Mouse (Mus musculus): ENCODE data around the gene Nags. TPM values are rescaled to one million over a fixed set of nuclear protein-coding genes. Genes with fewer than 3 reads are reported as not detected.

The Nags gene
- polyA plus RNA-seq, 2 experiments, result 7.5 to 10.1 TPM

DNA sequence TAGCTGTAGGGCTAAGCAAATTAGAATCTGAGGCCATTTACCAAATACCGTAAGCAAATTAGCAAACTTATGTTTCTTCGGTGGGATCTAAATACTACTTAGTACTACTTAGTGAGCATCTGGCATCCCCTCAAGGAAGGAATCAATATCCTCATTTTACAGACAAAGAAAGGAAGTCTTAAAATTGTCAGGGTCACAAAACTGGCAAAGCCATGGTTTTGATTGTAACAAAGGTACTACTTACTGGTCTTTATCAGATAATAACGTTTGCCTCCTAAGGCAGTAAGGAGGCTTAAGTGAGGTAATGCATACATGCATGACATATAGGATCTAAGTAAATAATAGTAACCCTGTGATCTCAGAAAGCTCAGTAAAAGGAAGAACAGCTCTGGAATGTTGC, 40.4 kb downstream of the Nags start:
- Histone ChIP-seq H3K27me3 (ENCODE audit: control insufficient read depth, insufficient read depth, low read length) (no peaks in the 10 kb centered on the region), H3K4me3 (ENCODE audit: insufficient read depth in 1 of 2, low read depth in 2 of 2, low read length in 2 of 2) (peak overlapping the region in 1 of 2 experiments; percentile 92; a peak in 3 of 4 replicates), H3K27ac (no peak overlapping the region), H3K36me3 (replicated peaks; ENCODE audit: control insufficient read depth, insufficient read depth, low read depth) (peaks cover 16% of the 10 kb centered on the region), H3K4me1 (replicated peaks; ENCODE audit: control insufficient read depth in 2 of 2, insufficient read depth in 2 of 2, low read length in 1 of 2) (peaks cover 14 to 16% of the 10 kb centered on the region in 2 experiments), H3K4me2 (ENCODE audit: low read depth) (peak overlapping the region; percentile 80), H3K9me3 (ENCODE audit: control insufficient read depth, low read length) (no peaks in the 10 kb centered on the region), H3K9ac (replicated peaks) (peak overlapping the region; percentile 93)
- no peak for ATAC-seq (ENCODE audit: insufficient read depth)
- WGBS (ENCODE audit: insufficient replicate concordance), result 47% methylated on average over 3 of the region's 3 CpGs
- no peak for TF ChIP-seq CTCF (IDR thresholded peaks at IDR 0.05; ENCODE audit: low read depth)
- DNase-seq (ENCODE audit: low read depth in 3 of 3, low spot score in 3 of 3), result no peak

- no peak overlapping the region for H3K4me3 ChIP-seq (ENCODE audit: insufficient read depth in 1 of 2, low read depth in 2 of 2, low read length in 2 of 2)
- H3K4me1 ChIP-seq (replicated peaks; ENCODE audit: control insufficient read depth in 2 of 2, insufficient read depth in 2 of 2, low read length in 1 of 2), result peaks cover 14 to 20% of the 10 kb centered on the region in 2 experiments
- H3K9me3 ChIP-seq (ENCODE audit: control insufficient read depth, low read length), result no peaks in the 10 kb centered on the region
- 76% methylated on average over 1 of the region's 1 CpGs for whole genome bisulfite sequencing (ENCODE audit: insufficient replicate concordance)
- H3K27me3 ChIP-seq (ENCODE audit: control insufficient read depth, insufficient read depth, low read length), result no peaks in the 10 kb centered on the region
- H3K27ac ChIP-seq, result no peak overlapping the region
- no peak overlapping the region for H3K9ac ChIP-seq (replicated peaks)
- H3K4me2 ChIP-seq (ENCODE audit: low read depth), result no peak overlapping the region
- ATAC-seq (ENCODE audit: insufficient read depth) (no peak), DNase-seq (ENCODE audit: low read depth in 3 of 3, low spot score in 3 of 3) (no peak)
- TF ChIP-seq EP300 (IDR thresholded peaks at IDR 0.05; ENCODE audit: low read depth) (no peak), CTCF (IDR thresholded peaks at IDR 0.05; ENCODE audit: low read depth) (no peak)
- H3K36me3 ChIP-seq (replicated peaks; ENCODE audit: control insufficient read depth, insufficient read depth, low read depth), result peaks cover 12% of the 10 kb centered on the region
Observed at GRCm38 (mm10) chr11:102186235-102186634, 40.9 kb downstream of the Nags start.

- H3K9me3 ChIP-seq (ENCODE audit: control insufficient read depth, low read length), result no peaks in the 10 kb centered on the region
- H3K27ac ChIP-seq, result no peak overlapping the region
- DNase-seq (ENCODE audit: low read depth in 3 of 3, low spot score in 3 of 3) (no peak), ATAC-seq (ENCODE audit: insufficient read depth) (no peak)
- TF ChIP-seq CTCF (IDR thresholded peaks at IDR 0.05; ENCODE audit: low read depth) (no peak), EP300 (IDR thresholded peaks at IDR 0.05; ENCODE audit: low read depth) (no peak)
- peak overlapping the region; percentile 33 to 55; a peak in 3 of 4 replicates for H3K4me3 ChIP-seq (ENCODE audit: insufficient read depth in 1 of 2, low read depth in 2 of 2, low read length in 2 of 2)
- no peak overlapping the region; the same call in 1 of the 2 replicates for H3K9ac ChIP-seq (replicated peaks)
- H3K36me3 ChIP-seq (replicated peaks; ENCODE audit: control insufficient read depth, insufficient read depth, low read depth), result no peaks in the 10 kb centered on the region
- WGBS (ENCODE audit: insufficient replicate concordance), result 50% methylated on average over 6 of the region's 6 CpGs
- H3K4me1 ChIP-seq (replicated peaks; ENCODE audit: control insufficient read depth in 2 of 2, insufficient read depth in 2 of 2, low read length in 1 of 2), result peaks cover 8 to 16% of the 10 kb centered on the region in 2 experiments
- no peaks in the 10 kb centered on the region for H3K27me3 ChIP-seq (ENCODE audit: control insufficient read depth, insufficient read depth, low read length)
- peak overlapping the region; percentile 68 for H3K4me2 ChIP-seq (ENCODE audit: low read depth)
Observed at GRCm38 (mm10) chr11:102188980-102189379, 43.7 kb downstream of the Nags start.

DNA sequence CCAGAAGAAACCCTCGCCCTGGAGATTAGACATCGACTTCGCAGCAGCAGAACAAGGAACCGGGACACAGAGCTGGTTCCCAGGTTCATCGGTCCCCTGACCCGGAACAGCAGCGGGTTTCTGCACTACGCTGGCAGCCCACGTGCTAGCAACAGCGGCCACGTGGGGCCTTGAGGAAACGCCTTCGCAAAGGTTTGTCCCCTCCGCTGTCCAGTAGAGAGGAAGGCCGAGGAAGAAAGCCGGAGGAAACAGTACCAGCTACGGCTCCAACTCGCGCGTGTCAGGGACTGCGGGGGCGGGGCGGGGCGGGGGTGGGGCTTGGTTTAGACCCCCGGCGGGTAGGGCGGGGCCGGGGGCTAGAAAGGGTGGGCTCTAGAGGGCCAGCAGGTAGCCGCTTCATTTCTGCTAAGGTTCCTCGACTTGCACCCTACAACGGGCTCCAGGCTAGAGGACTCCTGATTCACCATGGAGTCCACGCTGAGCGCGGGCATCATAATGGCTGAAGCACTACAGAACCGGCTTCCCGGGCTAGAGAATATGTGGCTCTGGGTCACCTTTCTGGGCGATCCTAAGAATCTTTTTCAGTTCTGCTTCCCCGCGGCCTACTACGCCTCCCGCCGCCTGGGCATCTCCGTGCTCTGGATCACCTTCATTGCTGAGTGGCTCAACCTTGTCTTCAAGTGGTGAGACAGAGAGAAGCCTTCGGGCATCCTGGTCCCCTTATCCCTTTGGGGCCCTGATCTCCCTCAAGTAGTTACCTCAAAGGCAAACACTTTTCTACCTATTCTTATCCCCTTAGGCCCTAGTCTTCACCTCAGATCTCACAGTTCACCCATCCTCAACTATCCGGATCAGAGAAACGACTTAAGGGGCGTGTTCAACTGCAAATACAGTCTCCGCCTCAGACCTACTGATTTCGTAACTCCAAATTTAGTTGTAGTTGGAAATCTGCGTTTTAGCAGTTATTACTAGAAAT, 44.4 kb downstream of the Nags start, which contains the start of gene G6pc3:
TSS of gene G6pc3 (plus strand) at position 160 of the 976 bp plus-strand sequence.
- under 1% methylated on average over 50 of the region's 50 CpGs for WGBS (ENCODE audit: insufficient replicate concordance)
- Histone ChIP-seq H3K27ac (no peak within 1 kb of the TSS), H3K4me3 (ENCODE audit: insufficient read depth in 1 of 2, low read depth in 2 of 2, low read length in 2 of 2) (peak within 1 kb of the TSS; percentile 55 to 72), H3K36me3 (replicated peaks; ENCODE audit: control insufficient read depth, insufficient read depth, low read depth) (no peaks in the 10 kb centered on the region), H3K9me3 (ENCODE audit: control insufficient read depth, low read length) (no peaks in the 10 kb centered on the region), H3K27me3 (ENCODE audit: control insufficient read depth, insufficient read depth, low read length) (no peaks in the 10 kb centered on the region), H3K9ac (replicated peaks) (peak within 1 kb of the TSS; percentile 23), H3K4me2 (ENCODE audit: low read depth) (peak within 1 kb of the TSS; percentile 68), H3K4me1 (replicated peaks; ENCODE audit: control insufficient read depth in 2 of 2, insufficient read depth in 2 of 2, low read length in 1 of 2) (peaks cover 6 to 14% of the 10 kb centered on the region in 2 experiments)
- TF ChIP-seq EP300 (IDR thresholded peaks at IDR 0.05; ENCODE audit: low read depth), result no peak
- no peak for TF ChIP-seq CTCF (IDR thresholded peaks at IDR 0.05; ENCODE audit: low read depth)
- ATAC-seq (ENCODE audit: insufficient read depth) (peak; percentile 56), DNase-seq (ENCODE audit: low read depth in 3 of 3, low spot score in 3 of 3) (peak; percentile 65 to 73 (median 68))

DNA sequence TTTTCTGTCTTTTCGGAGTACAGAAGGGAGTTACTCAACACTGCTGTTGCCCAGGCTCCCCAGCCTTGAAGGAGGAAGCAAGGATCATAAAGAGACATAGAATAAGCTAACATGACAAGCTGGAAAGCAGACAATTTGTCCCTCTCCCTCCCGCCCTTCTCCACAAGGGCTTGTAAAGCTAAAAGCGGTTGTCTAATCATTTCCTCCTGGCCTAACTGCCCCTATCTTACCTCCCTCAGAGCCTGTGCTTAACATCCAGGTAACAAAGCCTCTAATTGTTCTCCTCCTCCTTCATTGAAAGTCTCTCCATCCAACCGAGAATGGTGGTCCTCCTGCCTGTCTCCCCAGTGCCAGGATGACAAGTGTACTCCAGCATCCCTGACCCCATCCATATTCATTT, 45.5 kb downstream of the Nags start:
- H3K4me3 ChIP-seq (ENCODE audit: insufficient read depth in 1 of 2, low read depth in 2 of 2, low read length in 2 of 2), result peak overlapping the region in 1 of 2 experiments; percentile 17; a peak in 1 of 4 replicates
- 12% methylated on average over 4 of the region's 4 CpGs for WGBS (ENCODE audit: insufficient replicate concordance)
- no peaks in the 10 kb centered on the region for H3K9me3 ChIP-seq (ENCODE audit: control insufficient read depth, low read length)
- no peak for DNase-seq (ENCODE audit: low read depth in 3 of 3, low spot score in 3 of 3)
- H3K4me1 ChIP-seq (replicated peaks; ENCODE audit: control insufficient read depth in 2 of 2, insufficient read depth in 2 of 2, low read length in 1 of 2), result peaks cover 5 to 14% of the 10 kb centered on the region in 2 experiments
- no peak overlapping the region; the same call in 1 of the 2 replicates for H3K9ac ChIP-seq (replicated peaks)
- H3K27ac ChIP-seq, result peak overlapping the region; percentile 38
- no peaks in the 10 kb centered on the region for H3K36me3 ChIP-seq (replicated peaks; ENCODE audit: control insufficient read depth, insufficient read depth, low read depth)
- ATAC-seq (ENCODE audit: insufficient read depth), result no peak
- peak overlapping the region; percentile 68 for H3K4me2 ChIP-seq (ENCODE audit: low read depth)
- TF ChIP-seq EP300 (IDR thresholded peaks at IDR 0.05; ENCODE audit: low read depth) (no peak; the same call in 1 of the 2 replicates), CTCF (IDR thresholded peaks at IDR 0.05; ENCODE audit: low read depth) (no peak)
- H3K27me3 ChIP-seq (ENCODE audit: control insufficient read depth, insufficient read depth, low read length), result no peaks in the 10 kb centered on the region
